Mouse (Mus musculus): ENCODE measurements around the gene Wdr41. TPM values are rescaled to one million over a fixed set of nuclear protein-coding genes. Genes with fewer than 3 reads are reported as not detected.

Gene Wdr41
- 5.1 TPM for polyA plus RNA-seq (2017; shearing (Covaris generic))

GRCm38 (mm10) chr13:94976219-94977186, at the start of gene Wdr41:
Gene Wdr41 (plus strand): TSS chr13:94976344.

Other genes with a start within 250 kb of the Wdr41 start
- gene Tbca, start 187.4 kb upstream of the Wdr41 start, polyA plus RNA-seq (2017; shearing (Covaris generic)), result 231 TPM
- not detected for gene Otp, start 100.7 kb upstream of the Wdr41 start, polyA plus RNA-seq (2017; shearing (Covaris generic))